Mouse (Mus musculus) naive thymus-derived CD4-positive, alpha-beta T cell, adult 2 months (primary cell): ENCODE results near the gene Krtap21-1.

Experiments used
- DNase-seq: peaks from one replicate; pipeline ENCODE4 v3.0.0-alpha.2; 2011; ENCODE audit warnings: low read depth

Gene Krtap21-1

GRCm38 (mm10) chr16:89403768-89404167 lies at the start of gene Krtap21-1:
TSS of gene Krtap21-1 (minus strand) at chr16:89403868.
- no peak for DNase-seq

- no peak for DNase-seq
These were observed 25.9 kb upstream of the Krtap21-1 start for GRCm38 (mm10) chr16:89429586-89429985.

GRCm38 (mm10) chr16:89425310-89425709 lies 21.6 kb upstream of the Krtap21-1 start:
- no peak for DNase-seq

GRCm38 (mm10) chr16:89420011-89420410 lies 16.3 kb upstream of the Krtap21-1 start, which contains the start of gene Krtap6-2:
TSS of gene Krtap6-2 (minus strand) at chr16:89420111.
- no peak for DNase-seq

GRCm38 (mm10) chr16:89416311-89416710 lies 12.6 kb upstream of the Krtap21-1 start:
- no peak for DNase-seq

- no peak for DNase-seq
These were observed 6.8 kb upstream of the Krtap21-1 start for GRCm38 (mm10) chr16:89410345-89411068.

- DNase-seq = no peak
These were observed 30.8 kb downstream of the Krtap21-1 start for GRCm38 (mm10) chr16:89372734-89373461.
